Comparison of ENCODE assay signal across 8 mouse cellular contexts in the genomic region with DNA sequence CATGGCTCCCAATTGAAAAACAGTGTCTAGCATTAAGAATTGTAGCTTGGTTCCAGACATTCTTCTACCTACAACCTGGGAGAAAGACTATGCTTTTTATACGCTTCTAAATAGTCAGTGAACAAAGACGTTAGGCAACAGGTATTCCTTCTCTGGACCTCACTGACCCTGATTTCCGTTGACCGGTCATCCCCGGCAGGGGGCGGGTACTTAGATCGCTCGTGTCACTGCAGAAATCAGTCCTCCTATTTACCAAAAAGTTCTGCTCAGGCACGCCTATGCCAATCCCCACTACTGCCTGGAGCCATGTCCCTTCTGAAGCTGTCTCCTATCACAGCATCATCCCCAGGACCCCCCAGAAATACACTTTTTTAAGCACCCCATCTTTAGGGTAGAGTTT. TPM values are rescaled to one million over a fixed set of nuclear protein-coding genes. Genes with fewer than 3 reads are reported as not detected.
DNase-seq lines count a peak whose midpoint lies in the region; ATAC-seq and TF ChIP-seq lines count a peak whose summit lies in the region.

Gene Pxdc1 (minus strand): TSS at position 96 of the 400 bp plus-strand sequence.

- TF ChIP-seq CTCF in spleen, adult 2 months (IDR thresholded peaks at IDR 0.05; ENCODE audit: extremely low read depth, insufficient read depth, insufficient read length, insufficient replicate concordance), result no peak
- peak; percentile 33 for TF ChIP-seq CTCF in forebrain, postnatal 0 days (IDR thresholded peaks at IDR 0.05; ENCODE audit: low read depth)
- TF ChIP-seq CTCF in midbrain, postnatal 0 days (IDR thresholded peaks at IDR 0.05), result peak; percentile 39; the same call in 1 of the 2 replicates

- H3K4me1 ChIP-seq in spleen, adult 2 months (ENCODE audit: control insufficient read depth, insufficient read depth, insufficient read length), result peaks cover 10% of the 10 kb centered on the region
- H3K4me1 ChIP-seq in forebrain, postnatal 0 days (ENCODE audit: insufficient read depth), result peaks cover 15% of the 10 kb centered on the region; the same call in 1 of the 2 replicates
- H3K4me1 ChIP-seq in hindbrain, embryonic 15.5 days (replicated peaks), result peaks cover 25% of the 10 kb centered on the region
- H3K4me1 ChIP-seq in limb, embryonic 14.5 days (ENCODE audit: control insufficient read depth, insufficient read depth, low read length), result peaks cover 17% of the 10 kb centered on the region
- H3K4me1 ChIP-seq in midbrain, postnatal 0 days (ENCODE audit: insufficient read depth, low read length), result peaks cover 7% of the 10 kb centered on the region; the same call in 1 of the 2 replicates

- peak within 1 kb of the TSS; percentile 82 for H3K4me3 ChIP-seq in spleen, adult 2 months (ENCODE audit: extremely low read depth, insufficient read depth, insufficient read length)
- H3K4me3 ChIP-seq in forebrain, postnatal 0 days (ENCODE audit: low read depth, low read length), result peak within 1 kb of the TSS; percentile 52
- H3K4me3 ChIP-seq in hindbrain, embryonic 15.5 days, result peak within 1 kb of the TSS; percentile 47
- peak within 1 kb of the TSS; percentile 71 for H3K4me3 ChIP-seq in limb, embryonic 14.5 days (replicated peaks; ENCODE audit: low read length)
- peak within 1 kb of the TSS; percentile 56 for H3K4me3 ChIP-seq in midbrain, postnatal 0 days (ENCODE audit: low read depth, low read length)

- peak within 1 kb of the TSS; percentile 89 for H3K27ac ChIP-seq in spleen, adult 2 months (ENCODE audit: insufficient read depth, low read length)
- peak within 1 kb of the TSS; percentile 21; the same call in 1 of the 2 replicates for H3K27ac ChIP-seq in forebrain, postnatal 0 days (ENCODE audit: low read depth, low read length)
- peak within 1 kb of the TSS; percentile 67 for H3K27ac ChIP-seq in hindbrain, embryonic 15.5 days (replicated peaks)
- peak within 1 kb of the TSS; percentile 78 for H3K27ac ChIP-seq in limb, embryonic 14.5 days (replicated peaks; ENCODE audit: low read depth, low read length)
- peak within 1 kb of the TSS; percentile 55; the same call in 1 of the 2 replicates for H3K27ac ChIP-seq in midbrain, postnatal 0 days (ENCODE audit: low read depth, low read length)

- TF ChIP-seq POLR2A in spleen, adult 2 months (IDR thresholded peaks at IDR 0.05; ENCODE audit: low read depth, low read length), result no peak
- no peak for TF ChIP-seq POLR2A in limb, embryonic 14.5 days (IDR thresholded peaks at IDR 0.05; ENCODE audit: borderline replicate concordance, extremely low read depth, insufficient read depth, insufficient read length)

- ATAC-seq in forebrain, postnatal 0 days, result no peak
- no peak for ATAC-seq in hindbrain, embryonic 15.5 days (ENCODE audit: low FRiP score, low read depth)
- no peak for ATAC-seq in limb, embryonic 14.5 days (ENCODE audit: low FRiP score, low read depth)
- ATAC-seq in midbrain, postnatal 0 days (ENCODE audit: low FRiP score), result no peak

- no peaks in the 10 kb centered on the region for H3K9me3 ChIP-seq in forebrain, postnatal 0 days (ENCODE audit: low read length)
- no peaks in the 10 kb centered on the region for H3K9me3 ChIP-seq in hindbrain, embryonic 15.5 days
- H3K9me3 ChIP-seq in limb, embryonic 14.5 days (ENCODE audit: control insufficient read depth, low read length), result no peaks in the 10 kb centered on the region
- no peaks in the 10 kb centered on the region for H3K9me3 ChIP-seq in midbrain, postnatal 0 days (ENCODE audit: low read length)

- H3K36me3 ChIP-seq in spleen, adult 2 months (ENCODE audit: control insufficient read depth, insufficient read depth, low read length), result no peaks in the 10 kb centered on the region; the same call in 1 of the 2 replicates
- H3K36me3 ChIP-seq in forebrain, postnatal 0 days (ENCODE audit: insufficient read depth), result no peaks in the 10 kb centered on the region
- no peaks in the 10 kb centered on the region for H3K36me3 ChIP-seq in hindbrain, embryonic 15.5 days
- H3K36me3 ChIP-seq in limb, embryonic 14.5 days (ENCODE audit: control insufficient read depth, insufficient read depth, low read length), result no peaks in the 10 kb centered on the region
- H3K36me3 ChIP-seq in midbrain, postnatal 0 days (ENCODE audit: insufficient read depth, low read length), result no peaks in the 10 kb centered on the region

- peak in 1 of 2 experiments; percentile 44 for DNase-seq in spleen, adult 2 months (ENCODE audit: low read depth in 1 of 2, low spot score in 2 of 2)
- no peak for DNase-seq in spleen, adult 12 weeks (ENCODE audit: low spot score)
- no peak for DNase-seq in forebrain, postnatal 0 days
- DNase-seq in limb, embryonic 14.5 days (ENCODE audit: low spot score), result peak; percentile 35
- no peak for DNase-seq in midbrain, postnatal 0 days (ENCODE audit: low spot score)
- no peak for DNase-seq in right cerebral cortex, postnatal 4 days
- no peak for DNase-seq in cerebellum, adult 11 months

- peak within 1 kb of the TSS; percentile 57 for H3K9ac ChIP-seq in forebrain, postnatal 0 days
- H3K9ac ChIP-seq in hindbrain, embryonic 15.5 days, result peak within 1 kb of the TSS; percentile 52
- H3K9ac ChIP-seq in limb, embryonic 14.5 days (ENCODE audit: low read depth, low read length, severe bottlenecking), result peak within 1 kb of the TSS; percentile 74
- peak within 1 kb of the TSS; percentile 64 for H3K9ac ChIP-seq in midbrain, postnatal 0 days (replicated peaks; ENCODE audit: low read length, poor library complexity, severe bottlenecking)

- H3K4me2 ChIP-seq in forebrain, postnatal 0 days (ENCODE audit: low read depth), result peak within 1 kb of the TSS; percentile 97
- H3K4me2 ChIP-seq in hindbrain, embryonic 15.5 days, result peak within 1 kb of the TSS; percentile 98
- H3K4me2 ChIP-seq in limb, embryonic 14.5 days (replicated peaks; ENCODE audit: low read depth, low read length, severe bottlenecking), result peak within 1 kb of the TSS; percentile 92
- H3K4me2 ChIP-seq in midbrain, postnatal 0 days (ENCODE audit: low read depth, low read length, poor library complexity, severe bottlenecking), result peak within 1 kb of the TSS; percentile 96

- H3K27me3 ChIP-seq in spleen, adult 2 months (ENCODE audit: control insufficient read depth, insufficient read depth, low read length), result peaks cover 5% of the 10 kb centered on the region; the same call in 1 of the 2 replicates
- peaks cover 18% of the 10 kb centered on the region; the same call in 1 of the 2 replicates for H3K27me3 ChIP-seq in forebrain, postnatal 0 days (ENCODE audit: insufficient read depth, low read length)
- peaks cover 35% of the 10 kb centered on the region for H3K27me3 ChIP-seq in hindbrain, embryonic 15.5 days
- H3K27me3 ChIP-seq in limb, embryonic 14.5 days (ENCODE audit: control insufficient read depth, insufficient read depth, low read length), result peaks cover 10% of the 10 kb centered on the region
- peaks cover 18% of the 10 kb centered on the region for H3K27me3 ChIP-seq in midbrain, postnatal 0 days (ENCODE audit: insufficient read depth, low read length)

- 49% methylated on average over 9 of the region's 9 CpGs for WGBS in spleen, adult 2 months
- 6% methylated on average over 9 of the region's 9 CpGs for WGBS in forebrain, postnatal 0 days
- 1% methylated on average over 9 of the region's 9 CpGs for WGBS in hindbrain, embryonic 15.5 days
- WGBS in limb, embryonic 14.5 days, result 4% methylated on average over 9 of the region's 9 CpGs
- 5% methylated on average over 9 of the region's 9 CpGs for WGBS in midbrain, postnatal 0 days

RNA-seq across cellular contexts. Expression of gene Pxdc1, which starts in this region (rescaled TPM):
- 41.9 and 47.4 TPM in 2 replicates for polyA plus RNA-seq in spleen, adult 2 months (2012; rRNA removed)
- 6.7 and 10.6 TPM in 2 replicates for total RNA-seq in forebrain, postnatal 0 days (2014; rRNA removed)
- polyA plus RNA-seq in forebrain, postnatal 0 days (2015; fragmentation: Nextera tagmentation; extraction: Ambion mirVana), result 5.3 and 6.3 TPM in 2 replicates
- 10.1 and 12.4 TPM in 2 replicates for polyA plus RNA-seq in hindbrain, embryonic 15.5 days (2015; fragmentation: Nextera tagmentation; extraction: Ambion mirVana)
- 27.7 and 34.5 TPM in 2 replicates for polyA plus RNA-seq in limb, embryonic 14.5 days (2012; rRNA removed)
- 23.8 and 24.0 TPM in 2 replicates for polyA plus RNA-seq in limb, embryonic 14.5 days (2014; fragmentation: Nextera tagmentation; extraction: Ambion mirVana)
- 11.7 and 12.7 TPM in 2 replicates for total RNA-seq in midbrain, postnatal 0 days (2014; rRNA removed)
- polyA plus RNA-seq in midbrain, postnatal 0 days (2015; fragmentation: Nextera tagmentation; extraction: Ambion mirVana), result 7.5 and 7.8 TPM in 2 replicates

Comparison
In these comparisons a context has a peak if more than half of its experiments do, and no peak if none do; other contexts are left out.
1. H3K27ac ChIP-seq: peak in every context shown above with its lines; median percentile 89 in spleen, adult 2 months; 78 in limb, embryonic 14.5 days; 67 in hindbrain, embryonic 15.5 days; 55 in midbrain, postnatal 0 days; 21 in forebrain, postnatal 0 days.